Mouse (Mus musculus) neural tube, embryonic 12.5 days (tissue): ENCODE results near the gene 9230102O04Rik. TPM values are rescaled to one million over a fixed set of nuclear protein-coding genes. Genes with fewer than 3 reads are reported as not detected.

Source experiments
- ATAC-seq: fragments of 200-750 bp; cut with Nextera tagmentation; 2 replicates; pipeline ENCODE4 v1.8.0; 2017; ENCODE audit warnings: low read depth, mild to moderate bottlenecking, moderate TSS enrichment, moderate library complexity; ENCODE audit not compliant: low FRiP score
- H3K27ac ChIP-seq: fragments of 300-500 bp; sonication (generic); 2 replicates; pipeline ENCODE4 v1.5.1; 2016
- H3K27me3 ChIP-seq: fragments of 300-500 bp; sonication (generic); replicated peaks from 2 replicates; pipeline ENCODE4 v1.6.1; 2016; ENCODE audit warnings: mild to moderate bottlenecking
- H3K36me3 ChIP-seq: fragments of 300-500 bp; sonication (generic); 2 replicates; pipeline ENCODE4 v1.6.1; 2016; ENCODE audit warnings: mild to moderate bottlenecking
- H3K4me1 ChIP-seq: fragments of 300-500 bp; sonication (generic); 2 replicates; pipeline ENCODE4 v1.6.1; 2016
- H3K4me2 ChIP-seq: fragments of 300-500 bp; sonication (generic); replicated peaks from 2 replicates; pipeline ENCODE4 v1.6.1; 2016; ENCODE audit warnings: mild to moderate bottlenecking
- H3K4me3 ChIP-seq: fragments of 300-500 bp; sonication (generic); 2 replicates; pipeline ENCODE4 v1.5.1; 2016
- H3K9ac ChIP-seq: fragments of 300-500 bp; sonication (generic); 2 replicates; pipeline ENCODE4 v1.6.1; 2016; ENCODE audit warnings: mild to moderate bottlenecking
- H3K9me3 ChIP-seq: fragments of 300-500 bp; sonication (generic); 2 replicates; pipeline ENCODE4 v1.6.1; 2016; ENCODE audit warnings: mild to moderate bottlenecking
- WGBS: fragments of 180-500 bp; shearing (Covaris S2); methylation state at CpG from one replicate; pipeline ENCODE4 v1.1.7; 2016; 5-methylcytosine and 5-hydroxymethylcytosine counted together
- polyA plus RNA-seq: library from polyadenylated mRNA; unstranded; fragments of >200 nt; fragmentation: Nextera tagmentation; extraction: Ambion mirVana; gene quantifications from 2 replicates; pipeline ENCODE4 v1.2.1, GENCODE M21; 2016

Gene 9230102O04Rik
- polyA plus RNA-seq, 1 experiment from 2014 or later = 0.94 TPM

DNA sequence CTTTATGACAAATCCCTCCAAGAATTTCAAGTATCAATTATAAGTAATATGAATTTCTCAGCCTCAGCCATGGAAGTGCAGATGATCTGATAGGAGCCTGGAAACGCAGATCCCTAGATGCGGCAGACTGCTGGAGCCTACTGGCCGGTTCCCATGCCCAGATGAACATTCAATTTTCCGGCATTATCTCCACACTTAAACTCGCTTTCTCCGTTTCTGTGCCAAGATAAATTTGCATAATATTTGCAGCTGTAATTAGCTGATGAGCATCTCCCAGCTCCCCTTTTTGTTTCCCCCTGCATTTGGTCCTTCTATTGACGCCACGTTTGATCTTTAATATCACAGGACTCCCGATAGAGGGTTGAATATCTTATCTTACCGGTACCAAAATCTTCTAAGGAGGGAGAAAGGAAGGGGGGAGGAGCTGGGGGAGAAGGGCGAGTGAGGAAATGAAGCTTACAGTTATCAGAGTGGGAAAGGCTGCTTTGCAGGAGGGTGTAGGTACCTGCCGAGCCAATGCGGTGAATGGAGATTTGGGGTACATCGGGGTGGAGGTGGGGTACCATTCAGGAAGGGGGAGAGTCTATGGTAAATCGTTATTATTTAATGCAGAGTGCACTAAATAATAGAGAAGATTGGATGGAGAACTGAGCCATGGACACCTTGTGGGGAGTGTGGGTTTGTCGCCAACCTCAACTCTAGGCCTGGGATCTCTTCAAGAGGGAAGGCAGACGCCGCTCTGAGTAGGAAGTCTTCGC, 5.7 kb upstream of the 9230102O04Rik start:
- Histone ChIP-seq H3K4me3 (no peak overlapping the region), H3K27ac (no peak overlapping the region), H3K9me3 (no peaks in the 10 kb centered on the region), H3K4me2 (0 out of 2 replicates have a peak overlapping the region, but pooled peaks have one; percentile 40), H3K4me1 (peaks cover 3% of the 10 kb centered on the region; the same call in 1 of the 2 replicates), H3K9ac (no peak overlapping the region), H3K36me3 (no peaks in the 10 kb centered on the region), H3K27me3 (peaks cover 93% of the 10 kb centered on the region)
- ATAC-seq = no peak
- under 1% methylated on average over 19 of the region's 19 CpGs for WGBS

DNA sequence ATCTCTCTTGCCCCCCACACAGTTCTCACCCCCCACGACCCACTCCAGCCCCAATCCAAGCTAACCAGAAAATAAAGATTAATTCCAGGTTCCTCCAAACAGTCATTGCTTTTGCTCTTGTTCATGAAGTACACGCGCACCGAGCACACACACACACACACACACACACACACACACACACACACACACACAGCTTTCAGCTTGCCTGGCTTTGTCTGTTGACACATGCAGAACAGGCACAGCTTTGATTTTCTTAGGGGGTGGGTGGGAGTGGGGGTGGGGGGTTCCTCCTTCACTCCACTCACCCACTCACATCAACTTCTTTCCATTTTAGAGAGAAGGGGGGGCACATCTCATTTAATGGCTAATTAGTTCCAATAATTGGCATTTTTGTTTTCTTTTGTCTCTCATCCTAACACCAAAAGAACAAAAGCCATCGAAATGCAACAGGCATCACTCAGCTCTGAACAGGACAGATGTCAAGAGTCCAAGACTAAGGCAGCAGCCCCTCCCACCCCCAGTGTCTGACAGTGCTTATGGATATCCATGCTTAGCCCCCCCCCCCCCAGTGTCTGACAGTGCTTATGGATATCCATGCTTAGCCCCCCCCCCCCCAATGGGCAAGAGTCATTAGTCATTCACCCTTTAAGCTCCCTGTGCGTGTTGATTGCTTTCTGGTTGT, 4.1 kb upstream of the 9230102O04Rik start:
- Histone ChIP-seq H3K4me3 (no peak overlapping the region), H3K27me3 (peaks cover 96% of the 10 kb centered on the region), H3K9ac (no peak overlapping the region), H3K4me2 (no peak overlapping the region), H3K4me1 (peaks cover 7% of the 10 kb centered on the region), H3K27ac (no peak overlapping the region), H3K36me3 (no peaks in the 10 kb centered on the region), H3K9me3 (no peaks in the 10 kb centered on the region)
- no peak for ATAC-seq
- 0% methylated on average over 6 of the region's 6 CpGs for WGBS

DNA sequence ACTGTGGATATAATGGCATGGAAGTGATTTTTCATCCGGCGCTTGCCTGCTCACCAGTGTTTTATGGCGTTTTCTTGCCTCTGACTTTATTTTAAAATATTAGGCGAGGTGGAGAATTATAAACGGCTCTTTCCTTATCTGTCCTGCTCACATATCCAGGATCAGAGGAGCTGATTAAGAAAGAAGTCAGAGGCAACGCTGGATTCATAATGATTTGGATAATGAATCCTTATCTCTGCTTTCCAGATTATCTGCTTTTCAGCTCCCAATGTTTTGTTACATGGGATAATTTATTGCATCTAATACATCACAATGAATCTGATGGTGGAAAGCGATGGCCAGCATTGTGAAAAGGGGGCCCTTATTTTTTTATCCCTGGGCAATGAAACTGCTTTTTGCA, 3.2 kb upstream of the 9230102O04Rik start:
- peaks cover 7% of the 10 kb centered on the region for H3K4me1 ChIP-seq
- H3K4me2 ChIP-seq = no peak overlapping the region
- no peaks in the 10 kb centered on the region for H3K36me3 ChIP-seq
- 1% methylated on average over 7 of the region's 7 CpGs for WGBS
- H3K27me3 ChIP-seq = peaks cover 96% of the 10 kb centered on the region
- H3K4me3 ChIP-seq = no peak overlapping the region
- ATAC-seq = no peak
- no peaks in the 10 kb centered on the region for H3K9me3 ChIP-seq
- H3K9ac ChIP-seq = no peak overlapping the region
- no peak overlapping the region for H3K27ac ChIP-seq

DNA sequence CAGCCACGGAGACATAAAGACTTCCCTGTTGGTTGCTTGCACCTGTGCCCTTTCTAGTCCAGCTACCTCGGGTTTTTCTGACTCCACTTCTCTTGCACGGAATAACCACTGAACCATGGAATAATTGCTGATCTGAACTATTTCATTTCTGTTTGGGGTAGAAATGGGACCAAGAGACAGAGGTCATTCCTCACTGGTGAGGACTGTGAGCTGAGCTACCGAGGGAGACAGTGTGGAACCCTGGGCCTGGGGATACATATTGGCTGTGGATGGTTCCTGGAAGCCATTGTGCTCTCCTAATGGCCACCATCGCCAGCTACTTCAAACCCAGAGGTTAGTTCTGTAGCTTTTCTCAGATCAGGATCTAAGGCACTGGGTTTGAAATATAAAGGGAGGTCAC, 1.6 kb upstream of the 9230102O04Rik start:
- Histone ChIP-seq H3K27me3 (peaks cover 96% of the 10 kb centered on the region), H3K36me3 (no peaks in the 10 kb centered on the region), H3K9ac (no peak overlapping the region), H3K4me2 (no peak overlapping the region), H3K4me3 (no peak overlapping the region), H3K4me1 (peaks cover 5% of the 10 kb centered on the region), H3K27ac (no peak overlapping the region), H3K9me3 (no peaks in the 10 kb centered on the region)
- 2% methylated on average over 5 of the region's 5 CpGs for WGBS
- ATAC-seq = no peak

DNA sequence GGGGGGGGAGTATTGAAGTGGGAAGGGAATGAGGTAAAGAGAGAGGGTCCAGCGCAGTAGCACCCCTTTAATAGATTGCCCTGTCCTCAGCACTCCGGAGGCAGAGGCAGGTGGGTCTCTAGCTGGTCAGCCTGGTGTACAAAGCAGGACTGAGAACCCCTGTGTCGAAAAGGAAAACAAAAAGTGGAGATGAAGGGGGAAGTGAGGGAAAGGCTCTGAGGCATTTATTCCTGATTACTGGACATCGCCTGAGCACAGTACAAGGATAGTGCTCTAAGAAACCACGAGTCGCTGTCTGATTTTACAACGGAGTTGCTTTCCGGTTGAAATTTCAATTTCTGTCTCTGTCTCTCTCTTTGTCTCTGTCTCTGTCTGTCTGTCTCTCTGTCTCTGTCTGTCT, 911 bp upstream of the 9230102O04Rik start:
- H3K36me3 ChIP-seq = no peaks in the 10 kb centered on the region
- H3K27ac ChIP-seq = no peak overlapping the region
- no peak for ATAC-seq
- peaks cover 4% of the 10 kb centered on the region; the same call in 1 of the 2 replicates for H3K4me1 ChIP-seq
- H3K4me2 ChIP-seq = no peak overlapping the region
- H3K4me3 ChIP-seq = no peak overlapping the region
- no peak overlapping the region for H3K9ac ChIP-seq
- 3% methylated on average over 8 of the region's 8 CpGs for WGBS
- no peaks in the 10 kb centered on the region for H3K9me3 ChIP-seq
- H3K27me3 ChIP-seq = peaks cover 96% of the 10 kb centered on the region

DNA sequence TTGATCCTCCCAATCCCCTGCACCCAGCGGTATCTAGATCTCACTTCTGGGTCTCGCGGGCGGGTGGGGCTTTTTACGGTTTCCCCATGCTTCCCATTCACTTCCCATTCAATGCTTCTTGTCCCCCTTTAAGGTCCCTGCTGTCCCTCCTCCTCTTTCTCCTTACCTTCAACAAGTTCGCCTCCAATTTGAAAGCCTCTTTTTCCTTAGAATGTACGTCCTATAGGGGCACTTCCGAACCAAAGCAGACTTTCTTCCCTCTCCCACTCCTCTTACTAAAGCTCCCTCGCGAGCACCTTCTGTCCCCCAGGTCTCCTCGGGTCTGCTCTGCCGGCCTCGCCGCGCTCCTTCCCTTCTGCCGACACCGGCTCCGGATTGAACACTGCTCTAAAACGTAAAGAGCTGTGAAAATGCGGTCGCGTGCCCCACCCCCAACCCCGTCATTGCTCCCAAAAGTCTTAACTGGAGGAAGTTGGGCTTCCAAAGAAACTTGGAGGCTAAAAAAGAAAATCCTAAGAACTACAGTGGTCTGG, 377 bp upstream of the 9230102O04Rik start, which contains the start of gene Gata3:
TSS of gene Gata3 (minus strand) at position 384 of the 533 bp plus-strand sequence.
- Histone ChIP-seq H3K27me3 (peaks cover 96% of the 10 kb centered on the region), H3K36me3 (no peaks in the 10 kb centered on the region), H3K9me3 (no peaks in the 10 kb centered on the region), H3K27ac (no peak within 1 kb of the TSS), H3K9ac (no peak within 1 kb of the TSS), H3K4me3 (no peak within 1 kb of the TSS), H3K4me1 (peaks cover 4% of the 10 kb centered on the region; the same call in 1 of the 2 replicates), H3K4me2 (peak within 1 kb of the TSS; percentile 33)
- WGBS = under 1% methylated on average over 23 of the region's 23 CpGs
- ATAC-seq = no peak

DNA sequence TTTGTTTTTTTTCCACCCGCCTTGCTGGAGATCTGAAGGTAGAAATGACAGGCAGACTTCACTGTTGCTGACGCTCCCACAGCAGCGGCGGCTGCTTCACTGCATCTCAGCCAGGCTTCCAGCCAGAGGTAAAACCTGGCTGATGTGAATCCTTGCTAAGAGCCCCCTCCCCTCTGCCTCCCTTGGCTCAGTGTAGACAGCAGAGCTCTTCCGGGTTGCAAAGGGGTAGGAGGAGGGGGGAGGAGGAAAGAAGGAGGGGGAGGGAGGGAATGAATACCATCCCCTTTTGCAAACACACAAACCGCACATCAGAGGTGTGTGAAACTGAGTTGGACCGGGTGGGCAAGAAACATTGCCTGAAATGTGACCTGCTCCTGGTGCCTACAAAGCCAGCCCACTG, 1.7 kb downstream of the 9230102O04Rik start:
- ATAC-seq = no peak
- Histone ChIP-seq H3K9ac (no peak overlapping the region), H3K4me2 (no peak overlapping the region), H3K27me3 (peaks cover 95% of the 10 kb centered on the region), H3K4me3 (no peak overlapping the region), H3K36me3 (no peaks in the 10 kb centered on the region), H3K9me3 (no peaks in the 10 kb centered on the region), H3K27ac (no peak overlapping the region), H3K4me1 (peaks cover 9% of the 10 kb centered on the region; the same call in 1 of the 2 replicates)
- WGBS = 2% methylated on average over 7 of the region's 7 CpGs

DNA sequence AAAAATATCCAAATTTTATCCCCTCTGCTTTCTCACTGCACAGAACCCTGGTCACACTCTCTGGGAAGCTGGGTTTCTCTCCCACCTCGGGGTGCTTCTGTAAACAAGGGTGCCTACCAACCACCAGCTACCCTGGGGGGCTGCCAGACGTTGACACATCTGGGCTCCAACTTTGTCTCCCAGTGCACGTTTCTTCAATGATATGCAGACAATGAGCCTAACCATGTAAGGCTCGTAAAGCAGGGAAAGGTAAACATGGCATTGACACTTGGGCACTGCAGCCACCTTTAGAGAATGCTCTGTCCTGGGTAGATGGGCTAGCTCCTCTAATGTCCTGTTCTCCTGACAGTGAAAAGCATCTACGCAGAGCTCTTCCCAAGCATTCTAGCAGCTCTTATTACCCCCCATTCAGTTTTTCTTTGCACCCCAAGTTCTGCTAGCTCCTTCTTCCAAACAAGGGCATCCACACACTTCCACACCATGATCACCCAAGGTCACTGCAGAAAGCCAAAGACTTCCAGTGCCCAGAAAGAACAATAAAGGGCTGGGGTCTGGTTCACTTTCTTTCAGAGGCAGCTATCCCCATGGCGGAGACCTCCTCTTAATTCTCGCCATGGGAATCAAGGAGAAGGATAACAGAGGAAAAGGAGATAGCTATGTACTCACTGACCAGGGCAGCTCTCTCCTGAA, 2.3 kb downstream of the 9230102O04Rik start:
- WGBS = 2% methylated on average over 7 of the region's 7 CpGs
- peaks cover 95% of the 10 kb centered on the region for H3K27me3 ChIP-seq
- H3K4me1 ChIP-seq = peaks cover 12% of the 10 kb centered on the region; the same call in 1 of the 2 replicates
- no peak overlapping the region for H3K9ac ChIP-seq
- no peaks in the 10 kb centered on the region for H3K36me3 ChIP-seq
- no peak overlapping the region for H3K27ac ChIP-seq
- H3K9me3 ChIP-seq = no peaks in the 10 kb centered on the region
- no peak overlapping the region for H3K4me3 ChIP-seq
- H3K4me2 ChIP-seq = no peak overlapping the region
- ATAC-seq = no peak

DNA sequence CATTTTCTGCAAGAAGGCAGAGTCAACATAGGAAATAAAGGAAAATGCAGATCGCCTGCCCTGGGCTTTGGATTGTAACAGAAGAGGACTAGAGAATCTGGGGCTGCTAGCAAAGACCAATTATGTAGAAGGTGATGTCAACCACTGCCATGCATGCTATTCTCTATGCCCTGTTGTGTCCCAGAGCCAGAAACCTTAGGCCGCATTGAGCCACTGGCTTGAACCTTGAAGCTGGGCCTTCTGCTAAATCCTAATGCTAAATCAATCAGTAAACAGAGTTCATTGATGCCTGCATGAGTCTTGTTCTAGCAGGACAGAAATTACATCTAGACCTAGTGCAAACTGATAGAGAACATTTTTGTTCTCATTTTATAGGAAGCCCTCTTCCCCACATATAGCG, 3.3 kb downstream of the 9230102O04Rik start:
- Histone ChIP-seq H3K9me3 (no peaks in the 10 kb centered on the region), H3K27ac (no peak overlapping the region), H3K4me1 (peaks cover 20% of the 10 kb centered on the region), H3K4me2 (no peak overlapping the region), H3K4me3 (no peak overlapping the region), H3K27me3 (peaks cover 99% of the 10 kb centered on the region), H3K9ac (no peak overlapping the region), H3K36me3 (no peaks in the 10 kb centered on the region)
- no peak for ATAC-seq
- WGBS = 6% methylated on average over 3 of the region's 3 CpGs

DNA sequence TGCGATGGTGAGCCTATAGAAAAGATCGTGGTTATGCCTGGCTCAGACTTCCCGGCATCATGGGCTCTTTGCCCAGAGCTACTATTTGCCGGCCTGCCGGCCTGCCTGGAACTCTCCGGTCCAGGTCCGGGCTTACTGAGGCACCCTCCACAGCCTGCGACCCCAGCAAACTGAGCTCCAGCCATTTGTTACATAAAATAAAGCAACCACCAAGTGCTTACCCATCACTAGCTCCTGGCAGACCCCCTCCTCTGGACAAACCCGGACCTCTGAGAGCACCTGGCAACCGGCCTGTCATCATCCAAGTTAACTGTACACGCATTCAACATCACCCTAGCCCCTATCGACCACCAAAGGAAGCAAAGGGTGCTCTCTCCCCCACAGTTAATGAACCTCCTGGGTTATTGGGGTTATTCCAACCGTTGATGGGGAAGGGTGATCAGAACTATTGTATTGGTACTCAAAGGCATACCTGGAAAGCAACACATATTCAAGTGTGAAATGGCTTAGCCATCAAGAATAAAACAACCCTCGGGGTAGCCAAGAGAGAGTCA, 4.0 kb downstream of the 9230102O04Rik start:
- Histone ChIP-seq H3K36me3 (no peaks in the 10 kb centered on the region), H3K9me3 (no peaks in the 10 kb centered on the region), H3K4me3 (no peak overlapping the region), H3K27me3 (peaks cover 99% of the 10 kb centered on the region), H3K4me1 (peaks cover 24% of the 10 kb centered on the region), H3K4me2 (no peak overlapping the region), H3K9ac (no peak overlapping the region), H3K27ac (no peak overlapping the region)
- ATAC-seq = no peak
- WGBS = under 1% methylated on average over 14 of the region's 14 CpGs

DNA sequence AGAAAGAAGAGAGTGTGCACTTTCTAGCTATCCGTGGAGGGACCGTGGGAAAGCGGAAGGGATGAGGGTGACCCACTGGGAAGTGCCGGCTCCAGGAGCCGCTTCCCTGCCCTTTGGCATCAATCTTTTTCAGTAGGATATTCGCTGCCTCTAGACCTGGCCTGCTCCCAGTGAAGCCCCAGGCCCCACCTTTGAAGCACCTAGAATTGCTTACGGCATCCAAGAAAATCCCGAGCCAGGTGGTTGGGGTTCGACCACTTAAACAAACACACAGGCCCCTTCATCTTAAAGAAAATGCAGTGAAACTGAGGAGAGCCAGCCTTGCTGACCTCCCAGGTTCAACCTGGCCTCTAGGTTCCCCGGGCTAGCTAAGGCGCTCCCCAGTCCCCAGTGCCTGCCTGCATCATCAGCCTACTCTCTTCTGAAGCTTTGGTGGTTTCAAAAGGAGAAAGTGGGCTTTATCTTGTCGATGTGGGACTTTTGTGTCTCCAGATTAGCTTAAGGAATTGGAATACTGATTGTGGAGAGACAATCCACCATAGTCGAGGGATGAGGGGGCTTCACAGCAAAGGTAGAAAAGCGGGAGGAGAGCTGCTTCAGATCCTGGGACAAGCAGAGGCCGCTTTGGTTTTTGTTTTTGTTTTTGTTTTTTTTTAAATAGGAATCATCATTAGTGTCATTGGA, 4.7 kb downstream of the 9230102O04Rik start:
- no peak for ATAC-seq
- Histone ChIP-seq H3K9ac (no peak overlapping the region), H3K9me3 (no peaks in the 10 kb centered on the region), H3K27me3 (peaks cover 99% of the 10 kb centered on the region), H3K36me3 (no peaks in the 10 kb centered on the region), H3K4me1 (peaks cover 24% of the 10 kb centered on the region), H3K4me3 (no peak overlapping the region), H3K4me2 (no peak overlapping the region), H3K27ac (no peak overlapping the region)
- 2% methylated on average over 15 of the region's 15 CpGs for WGBS
